Mouse (Mus musculus): ENCODE data around the gene Lmo7.

DNA sequence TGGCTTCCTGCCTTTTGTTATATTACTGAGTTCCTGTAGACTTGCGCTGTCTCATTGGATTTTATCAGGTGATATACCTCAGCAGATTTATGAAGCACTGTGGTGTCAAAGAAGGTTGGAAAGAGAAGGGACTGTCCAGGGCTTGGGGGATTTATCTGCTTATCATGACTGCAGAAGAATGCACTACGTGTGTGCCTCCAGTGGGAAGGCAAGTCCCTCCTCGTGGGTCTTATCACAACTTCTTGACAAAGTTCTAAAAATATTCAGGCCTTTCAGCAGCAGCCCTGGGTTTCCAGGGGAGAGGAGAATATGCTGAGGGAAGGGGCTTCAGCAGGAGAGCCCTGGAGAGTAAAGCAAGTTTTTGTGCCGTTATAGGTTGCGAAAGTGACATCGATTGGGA lies 154.0 kb downstream of the Lmo7 start:
- TF ChIP-seq POLR2A (IDR thresholded peaks at IDR 0.05; ENCODE audit: low read depth, low read length) (no peak), CTCF (IDR thresholded peaks at IDR 0.05; ENCODE audit: extremely low read depth, insufficient read depth, insufficient read length, insufficient replicate concordance) (no peak)

Data from spleen, adult 2 months (tissue).